Mouse (Mus musculus) heart, adult 11 months (tissue): ENCODE data around the gene Rab5a.
"Not testable (repeated sequence)": the region's sequence is repeated elsewhere in the genome, so short reads cannot be mapped to it uniquely, and the experiment has no call there.

Source experiments
- DNase-seq: peaks from one replicate; pipeline ENCODE4 v3.0.0; 2022

Rab5a gene

GRCm38 (mm10) chr17:53478858-53479603 is at the start of gene Rab5a:
Gene Rab5a (plus strand): TSS chr17:53479234.
- peak; percentile 100 for DNase-seq

- no peak for DNase-seq
Measured at GRCm38 (mm10) chr17:53456152-53456551, 22.9 kb upstream of the Rab5a start.

- no peak for DNase-seq
Measured at GRCm38 (mm10) chr17:53456742-53457141, 22.3 kb upstream of the Rab5a start.

- DNase-seq, result peak; percentile 99
Measured at GRCm38 (mm10) chr17:53462603-53463495, 16.2 kb upstream of the Rab5a start, which contains the start of gene Efhb. Gene Efhb (minus strand): TSS chr17:53463321.

- DNase-seq, result no peak
Measured at GRCm38 (mm10) chr17:53463496-53463840, 15.6 kb upstream of the Rab5a start.

GRCm38 (mm10) chr17:53465569-53465968 is 13.5 kb upstream of the Rab5a start:
- peak; percentile 76 for DNase-seq

- peak; percentile 31 for DNase-seq
Measured at GRCm38 (mm10) chr17:53468697-53469096, 10.3 kb upstream of the Rab5a start.

GRCm38 (mm10) chr17:53478066-53478857 is 772 bp upstream of the Rab5a start:
- DNase-seq, result peak; percentile 87

- peak; percentile 98 for DNase-seq
Measured at GRCm38 (mm10) chr17:53479604-53480041, 589 bp downstream of the Rab5a start.

- peak; percentile 74 for DNase-seq
Measured at GRCm38 (mm10) chr17:53480433-53480832, 1.4 kb downstream of the Rab5a start.

- DNase-seq, result peak; percentile 23
Measured at GRCm38 (mm10) chr17:53488291-53489006, 9.4 kb downstream of the Rab5a start.

- peak; percentile 18 for DNase-seq
Measured at GRCm38 (mm10) chr17:53489007-53489378, 10.0 kb downstream of the Rab5a start.

GRCm38 (mm10) chr17:53502966-53503365 is 23.9 kb downstream of the Rab5a start:
- peak; percentile 50 for DNase-seq

GRCm38 (mm10) chr17:53512311-53512951 is 33.4 kb downstream of the Rab5a start:
- no peak for DNase-seq

- peak; percentile 11 for DNase-seq
Measured at GRCm38 (mm10) chr17:53519364-53519763, 40.3 kb downstream of the Rab5a start.

GRCm38 (mm10) chr17:53520509-53520908 is 41.5 kb downstream of the Rab5a start:
- DNase-seq, result no peak

- DNase-seq, result no peak
Measured at GRCm38 (mm10) chr17:53528034-53528433, 49.0 kb downstream of the Rab5a start.

- DNase-seq, result peak; percentile 27
Measured at GRCm38 (mm10) chr17:53531160-53531559, 52.1 kb downstream of the Rab5a start.

GRCm38 (mm10) chr17:53532425-53532824 is 53.4 kb downstream of the Rab5a start:
- DNase-seq, result no peak

- DNase-seq, result not testable (repeated sequence)
Measured at GRCm38 (mm10) chr17:53539351-53539750, 60.3 kb downstream of the Rab5a start, which contains the start of gene Pp2d1. Gene Pp2d1 (minus strand): TSS chr17:53539451.

GRCm38 (mm10) chr17:53542536-53542935 is 63.5 kb downstream of the Rab5a start:
- no peak for DNase-seq
